Mouse (Mus musculus) Patski (cell line): ENCODE results near the gene Lrmda. TPM values are rescaled to one million over a fixed set of nuclear protein-coding genes. Genes with fewer than 3 reads are reported as not detected.

Source experiments
- ATAC-seq: fragments of 100-300 bp; one replicate; pipeline ENCODE4 v1.8.0; 2021
- CTCF ChIA-PET: fragments of 350-600 bp; sonication (Branson Sonifier 250); formaldehyde crosslinking; loops from one replicate; lab custom pipeline; 2022; ENCODE audit warnings: inconsistent platforms; lab: Charles Lee
- POLR2A ChIA-PET: fragments of 350-600 bp; sonication (Branson Sonifier 250); formaldehyde crosslinking; loops from one replicate; lab custom pipeline; 2022; ENCODE audit warnings: antibody characterized with exemption, inconsistent platforms; lab: Charles Lee
- DNase-seq: peaks from one replicate; pipeline ENCODE4 v3.0.0-alpha.2; 2011; ENCODE audit warnings: low read depth, low spot score
- H3K27me3 ChIP-seq: fragments of 371-371 bp; one replicate; pipeline ENCODE4 v1.5.1; 2021
- CTCF ChIP-seq: fragments of 100-300 bp; IDR thresholded peaks from one replicate; pipeline ENCODE4 v1.5.1; 2021
- in situ Hi-C: fragments of 300-500 bp; cut with MboI; formaldehyde crosslinking; loops from 3 replicates; pipeline ENCODE4 v1.11.1; 2018; ENCODE audit warnings: low pct_unique_long_range_greater_than_20kb, mixed read lengths
- polyA plus RNA-seq: library from polyadenylated mRNA; unstranded; gene quantifications from one replicate; pipeline ENCODE4 v1.2.3, GENCODE M21; 2021

The Lrmda gene
- polyA plus RNA-seq, 1 experiment from 2014 or later = 0.26 TPM

DNA sequence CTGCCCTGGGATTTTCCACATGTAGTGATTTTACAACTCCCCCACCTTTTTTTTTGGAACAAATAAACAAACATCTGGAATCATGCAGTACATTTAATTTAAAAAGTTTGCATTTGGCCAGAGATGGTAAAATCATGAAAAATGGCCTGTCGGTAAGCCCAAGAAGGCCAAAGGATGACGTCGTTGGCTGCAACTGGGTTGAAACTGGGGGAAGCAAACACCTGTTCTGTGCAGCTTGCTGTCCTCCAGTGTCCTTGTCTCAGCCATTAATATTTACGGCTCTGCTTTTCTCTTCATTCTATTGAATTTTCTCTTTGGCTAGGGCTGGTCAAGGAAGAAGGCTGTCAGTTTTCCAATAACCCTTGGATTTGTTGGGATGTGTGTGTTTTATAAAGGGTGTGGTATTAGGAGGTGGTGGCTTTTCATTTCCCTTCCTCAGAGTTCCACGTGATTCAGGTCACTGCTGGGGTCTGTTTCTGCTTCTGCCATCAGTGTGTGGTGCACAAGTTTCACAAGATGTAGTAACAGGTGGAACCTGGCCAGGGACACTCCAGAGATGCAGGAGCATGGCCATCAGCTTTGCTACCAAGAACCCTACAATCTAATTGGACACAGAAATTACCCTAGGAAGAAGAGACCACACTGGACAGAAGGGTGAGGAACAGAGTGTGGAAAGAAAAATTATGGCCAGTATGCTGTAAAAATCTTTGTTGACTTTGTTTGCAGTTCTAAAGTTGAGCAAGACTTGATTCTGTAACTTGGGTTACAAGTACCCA lies 827.7 kb downstream of the Lrmda start:
- CTCF ChIA-PET = no interaction called here

DNA sequence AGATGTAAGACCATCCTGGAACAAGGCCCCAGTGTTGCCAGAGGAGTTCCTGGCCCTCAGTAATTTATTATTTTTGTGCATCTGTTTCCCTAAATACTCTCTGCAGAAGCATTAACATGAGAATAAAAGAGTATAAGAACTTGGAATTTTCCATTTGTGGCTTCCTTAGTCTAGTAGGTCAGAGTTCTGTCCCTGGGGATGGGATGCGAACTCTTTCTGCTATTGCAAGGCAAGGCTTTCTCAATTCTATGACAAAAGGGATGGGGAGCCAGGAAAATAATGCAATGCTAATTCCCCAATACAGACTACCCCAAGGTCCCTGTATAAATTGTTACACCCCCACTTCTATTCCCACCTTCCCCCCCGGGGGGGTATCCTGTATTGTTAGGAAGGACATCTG lies 829.6 kb downstream of the Lrmda start:
- ATAC-seq (no peak), DNase-seq (no peak)
- no peaks in the 10 kb centered on the region for H3K27me3 ChIP-seq
- ChIA-PET CTCF (interaction anchor here (0.9 to 1.2 kb wide), 2 partner anchors 26 to 28 kb away, joined by 3 read pairs; no protein-coding TSS in a partner anchor), POLR2A (interaction anchor here (1.0 kb wide), 1 partner anchor 10 kb away, joined by 3 read pairs; no protein-coding TSS in a partner anchor)
- no peak for TF ChIP-seq CTCF
- in situ Hi-C loops = no loop called here

More for the DNA sequence above, 827.7 kb downstream of the Lrmda start:
- TF ChIP-seq CTCF = no peak
- no peak for DNase-seq
- POLR2A ChIA-PET = interaction anchor here (0.6 kb wide), 2 partner anchors 25 to 28 kb away, joined by 5 to 6 read pairs; no protein-coding TSS in a partner anchor
- ATAC-seq = no peak
- no peaks in the 10 kb centered on the region for H3K27me3 ChIP-seq
- in situ Hi-C loops = no loop called here

DNA sequence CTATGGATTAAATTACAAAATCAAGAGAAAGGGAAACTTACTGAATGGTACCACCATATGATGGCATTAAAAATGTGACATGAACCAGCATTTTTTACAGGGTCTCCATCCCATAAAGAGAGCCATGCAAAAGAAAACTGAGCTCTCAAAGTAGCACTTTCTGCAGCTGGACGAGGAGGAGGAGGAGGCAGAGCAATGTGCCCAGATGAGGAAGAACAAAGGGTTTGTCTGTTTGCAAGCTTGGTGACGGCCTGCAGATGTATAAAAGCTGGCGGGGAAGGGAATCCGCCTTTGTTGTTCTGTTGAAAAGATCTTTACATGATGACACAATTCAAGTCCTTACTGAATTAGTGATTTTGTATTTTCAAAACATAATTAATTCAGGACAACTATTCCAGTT lies 841.1 kb downstream of the Lrmda start:
- POLR2A ChIA-PET = no interaction called here
- in situ Hi-C loops = no loop called here
- CTCF ChIA-PET = no interaction called here
- no peak for ATAC-seq
- no peaks in the 10 kb centered on the region for H3K27me3 ChIP-seq
- no peak for TF ChIP-seq CTCF
- DNase-seq = no peak

DNA sequence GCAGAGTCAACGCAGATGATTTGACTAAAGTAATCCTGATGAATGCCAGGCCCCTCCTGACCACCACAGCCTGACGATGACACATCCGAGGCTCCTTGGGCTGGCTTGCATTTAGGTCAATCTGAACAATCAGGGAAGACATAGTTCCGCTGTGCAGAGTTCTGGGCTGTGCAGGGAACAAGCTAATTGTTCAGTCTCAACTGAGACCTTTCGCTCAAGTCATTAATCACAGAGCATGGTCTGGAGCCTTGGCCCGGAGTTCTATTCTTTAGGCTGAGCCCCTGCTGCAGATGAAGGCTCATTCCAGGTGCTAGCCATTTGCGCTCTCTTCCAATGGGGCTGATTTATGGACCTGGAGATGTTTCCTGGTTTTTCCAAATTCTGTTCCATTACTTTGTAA lies 844.6 kb downstream of the Lrmda start:
- no peaks in the 10 kb centered on the region for H3K27me3 ChIP-seq
- ATAC-seq (no peak), DNase-seq (no peak)
- CTCF ChIA-PET = no interaction called here
- POLR2A ChIA-PET = no interaction called here
- TF ChIP-seq CTCF = no peak
- in situ Hi-C loops = no loop called here

DNA sequence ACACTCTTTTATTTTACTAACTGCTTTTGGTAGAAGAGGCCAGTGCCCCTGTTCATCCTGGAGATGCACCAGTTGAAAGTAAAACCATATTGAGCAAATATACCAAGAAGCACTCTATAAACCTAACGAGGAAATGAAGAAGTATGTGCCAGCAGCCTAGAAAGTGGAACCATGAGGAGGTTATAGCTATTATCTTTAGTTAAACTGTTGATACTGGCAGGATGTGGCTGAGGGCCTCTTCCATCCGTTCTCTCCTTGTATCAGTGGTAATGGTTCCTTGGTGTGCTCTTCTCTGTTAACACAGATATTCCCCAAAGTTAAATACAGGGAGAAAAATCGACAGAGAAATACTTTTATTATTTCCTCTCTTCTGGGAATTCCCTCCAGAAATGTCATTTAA lies 855.1 kb downstream of the Lrmda start:
- no peaks in the 10 kb centered on the region for H3K27me3 ChIP-seq
- ATAC-seq (no peak), DNase-seq (no peak)
- in situ Hi-C loops = no loop called here
- no peak for TF ChIP-seq CTCF
- ChIA-PET POLR2A (interaction anchor here (0.5 kb wide), 1 partner anchor 28 kb away, joined by 5 read pairs; no protein-coding TSS in a partner anchor), CTCF (interaction anchor here (1.0 kb wide), 1 partner anchor 13 kb away, joined by 3 read pairs; no protein-coding TSS in a partner anchor)

DNA sequence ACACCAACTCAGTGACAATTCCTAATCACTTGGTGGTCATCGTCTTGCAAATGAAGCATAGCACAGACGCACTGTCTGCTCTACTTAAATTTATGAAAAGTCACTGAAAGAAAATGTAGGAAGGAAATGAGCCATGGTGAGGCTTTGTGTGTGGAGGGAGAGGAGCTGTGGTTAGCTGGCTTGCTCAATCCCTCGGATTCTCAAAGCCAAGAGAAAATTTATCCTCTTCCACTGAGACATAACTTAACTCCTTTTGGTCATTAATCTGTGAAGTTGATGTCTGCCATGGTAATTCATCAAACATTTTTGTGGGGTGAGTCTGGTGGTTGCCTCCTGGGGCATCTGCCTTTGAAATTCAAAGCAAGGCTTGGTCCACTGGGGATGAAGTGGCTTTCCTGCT lies 867.7 kb downstream of the Lrmda start:
- CTCF ChIA-PET = interaction anchor here (0.6 to 2.1 kb wide), 3 partner anchors 13 to 78 kb away, joined by 3 to 6 read pairs (median 3); no protein-coding TSS in a partner anchor
- ATAC-seq (peak; percentile 92), DNase-seq (peak; percentile 88)
- POLR2A ChIA-PET = interaction anchor here (0.8 to 1.5 kb wide), 4 partner anchors 34 to 1836 kb away, joined by 3 to 5 read pairs (median 4); no protein-coding TSS in a partner anchor
- no peaks in the 10 kb centered on the region for H3K27me3 ChIP-seq
- in situ Hi-C loops = loop anchor here (5.0 to 10.0 kb wide), 6 partner anchors 78 to 902 kb away; partner anchors contain the start of gene Zfp503
- no peak for TF ChIP-seq CTCF

DNA sequence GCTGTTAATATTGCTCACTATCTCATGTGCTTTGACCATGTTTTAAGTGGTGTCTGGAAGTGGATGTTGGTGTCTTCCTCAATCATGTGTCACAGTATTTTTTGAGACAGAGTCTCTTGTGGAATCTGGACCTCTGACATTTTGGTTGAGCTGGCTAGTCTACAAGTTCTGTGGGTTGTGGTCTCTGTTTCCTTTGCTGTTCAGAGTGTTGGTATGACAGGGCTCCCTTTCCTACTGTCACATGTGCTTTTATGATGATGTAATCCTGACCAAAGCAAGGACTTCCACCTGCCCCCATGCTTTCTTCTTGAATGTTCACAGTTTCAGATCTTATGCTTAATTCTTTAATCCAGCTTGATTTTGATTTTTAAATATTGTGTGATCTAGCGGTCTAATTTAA lies 879.8 kb downstream of the Lrmda start:
- DNase-seq (no peak), ATAC-seq (no peak)
- ChIA-PET POLR2A (no interaction called here), CTCF (no interaction called here)
- H3K27me3 ChIP-seq = no peaks in the 10 kb centered on the region
- TF ChIP-seq CTCF = no peak
- in situ Hi-C loops = no loop called here

DNA sequence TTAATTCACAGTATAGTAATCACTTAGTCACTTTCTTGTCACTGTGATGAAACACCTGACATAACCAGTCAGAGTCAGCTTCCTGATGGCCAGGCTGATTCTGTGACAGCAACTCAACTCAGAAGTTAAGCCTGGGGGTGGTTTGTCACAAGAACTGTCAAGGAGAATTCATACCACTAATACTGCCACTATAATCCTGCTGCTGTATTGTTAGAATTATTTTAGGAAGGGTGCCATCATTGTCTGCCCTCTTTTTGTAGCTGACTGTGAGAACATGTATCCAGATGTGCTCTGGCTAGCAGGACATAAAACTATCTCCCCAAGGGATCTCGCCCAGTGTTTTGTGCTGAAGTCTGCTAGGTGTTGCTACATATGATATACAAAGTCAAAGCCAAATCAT lies 882.6 kb downstream of the Lrmda start:
- no peak for TF ChIP-seq CTCF
- ChIA-PET POLR2A (no interaction called here), CTCF (no interaction called here)
- H3K27me3 ChIP-seq = no peaks in the 10 kb centered on the region
- ATAC-seq (no peak), DNase-seq (no peak)
- in situ Hi-C loops = no loop called here

DNA sequence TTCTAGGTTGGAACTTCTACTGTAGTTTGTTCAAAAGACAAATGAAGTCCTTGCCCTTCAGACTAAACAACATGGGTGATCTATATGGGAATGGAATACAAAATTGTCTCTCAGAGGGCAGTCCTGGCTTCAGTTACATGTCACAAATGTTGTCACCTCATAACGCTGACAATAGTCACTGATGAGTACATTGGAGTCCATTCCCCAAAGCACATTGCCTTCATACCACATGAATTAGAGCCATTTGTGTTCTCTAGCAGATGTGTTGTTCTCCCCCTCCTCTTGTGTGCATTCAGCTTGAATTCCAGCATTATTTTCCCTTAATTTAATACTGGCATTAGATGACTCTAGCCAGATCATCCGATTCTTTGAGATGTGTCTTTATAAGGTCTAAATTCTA lies 883.4 kb downstream of the Lrmda start:
- H3K27me3 ChIP-seq = no peaks in the 10 kb centered on the region
- ChIA-PET POLR2A (no interaction called here), CTCF (no interaction called here)
- no peak for TF ChIP-seq CTCF
- ATAC-seq (no peak), DNase-seq (no peak)
- in situ Hi-C loops = no loop called here

DNA sequence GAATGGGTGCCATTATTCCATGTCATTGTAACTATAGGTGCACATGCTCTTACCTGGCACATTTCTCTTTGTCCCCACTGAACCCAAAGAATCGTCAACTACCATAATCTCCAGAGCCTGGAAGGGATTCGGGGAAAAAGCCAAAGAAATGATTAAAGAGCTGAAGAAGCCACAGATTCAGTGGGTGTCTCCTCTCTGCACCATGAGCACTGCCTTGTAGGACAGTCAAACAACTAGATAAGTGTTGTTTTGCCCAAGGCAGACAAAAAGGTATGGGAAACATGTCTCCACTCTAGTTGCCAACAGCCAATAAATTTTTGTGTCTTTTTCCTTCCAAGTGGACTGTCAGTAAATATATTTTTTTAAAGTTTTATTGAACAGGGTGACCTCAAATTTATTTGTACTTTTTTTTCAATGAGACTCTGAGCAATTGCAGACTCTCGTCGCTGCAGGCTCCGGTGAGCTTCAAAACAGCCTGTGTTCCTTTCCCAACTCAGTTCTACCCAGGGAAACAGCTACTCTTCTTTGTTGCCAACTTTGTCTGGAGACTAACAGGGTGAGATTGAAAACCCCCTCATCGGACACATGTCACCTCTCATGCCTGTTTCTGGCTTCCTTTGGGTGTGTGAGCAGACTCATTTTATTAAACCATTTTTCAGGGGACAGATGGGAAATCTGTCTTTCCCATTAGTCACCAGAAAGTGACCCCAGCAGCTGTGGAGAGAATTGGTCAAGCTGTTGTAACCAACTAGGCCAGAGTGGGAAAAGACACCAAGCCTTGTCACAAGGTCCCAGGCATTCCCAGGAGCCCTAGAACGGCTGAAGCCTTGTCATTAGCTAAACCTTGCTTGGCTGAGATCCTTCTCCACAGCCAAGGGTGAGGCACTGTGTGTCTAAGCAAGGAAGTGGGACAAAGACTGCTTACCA lies 886.5 kb downstream of the Lrmda start:
- H3K27me3 ChIP-seq = no peaks in the 10 kb centered on the region
- ChIA-PET CTCF (no interaction called here), POLR2A (interaction anchor here (0.6 to 0.7 kb wide), 2 partner anchors 14 to 41 kb away, joined by 3 read pairs; no protein-coding TSS in a partner anchor)
- DNase-seq (no peak), ATAC-seq (no peak)
- no peak for TF ChIP-seq CTCF
- in situ Hi-C loops = no loop called here
